Mouse (Mus musculus) C2C12 (cell line): ENCODE measurements around the gene Syne3.

Experiments used
- CTCF ChIP-seq: IDR thresholded peaks from one replicate; pipeline ENCODE4 v1.5.1; 2011; ENCODE audit not compliant: control insufficient read depth, insufficient read depth, insufficient read length
- USF1 ChIP-seq: IDR thresholded peaks from one replicate; pipeline ENCODE4 v1.6.1; 2011; ENCODE audit warnings: low read depth, mild to moderate bottlenecking, control low read depth, moderate library complexity

GRCm38 (mm10) chr12:105029890-105030289, 20.3 kb upstream of the Syne3 start:
- TF ChIP-seq CTCF: no peak
- no peak for TF ChIP-seq USF1
